Mouse (Mus musculus) heart, postnatal 14 days (tissue): Measurements from ENCODE around the gene Klhl41. TPM values are rescaled to one million over a fixed set of nuclear protein-coding genes. Genes with fewer than 3 reads are reported as not detected.

Experiments
- total RNA-seq, 2 experiments: library from RNA; stranded (reverse); gene quantifications; 2 replicates each; pipeline ENCODE4 v1.2.3; 2021

The Klhl41 gene
- total RNA-seq, 2 experiments from 2014 or later: 60.5 to 62.0 TPM

Other genes with a start within 250 kb of the Klhl41 start
- gene Lrp2, start 84.1 kb upstream of the Klhl41 start, total RNA-seq: 1 to 10 TPM; 1.4 to 1.8 TPM
- gene Bbs5, start 22.9 kb upstream of the Klhl41 start, total RNA-seq: 1 to 10 TPM; 4.3 to 5.0 TPM
- gene Fastkd1, start 43.4 kb downstream of the Klhl41 start, total RNA-seq: 10 to 100 TPM; 29.7 to 30.5 TPM
- gene Ppig, start 52.4 kb downstream of the Klhl41 start, total RNA-seq: 10 to 100 TPM; 44.0 to 44.9 TPM
- gene Ccdc173, start 119.5 kb downstream of the Klhl41 start, total RNA-seq: under 1 TPM; 0.29 to 0.66 TPM
- 10 to 100 TPM; 20.7 to 25.0 TPM for gene Phospho2, start 119.5 kb downstream of the Klhl41 start, total RNA-seq
- 10 to 100 TPM; 41.1 to 42.8 TPM for gene Klhl23, start 151.8 kb downstream of the Klhl41 start, total RNA-seq
- 10 to 100 TPM; 69.4 to 74.7 TPM for gene Ssb, start 191.4 kb downstream of the Klhl41 start, total RNA-seq
- 10 to 100 TPM; 19.1 to 20.2 TPM for gene Mettl5, start 215.5 kb downstream of the Klhl41 start, total RNA-seq
- 100 to 1,000 TPM; 110 to 118 TPM for gene Ubr3, start 227.1 kb downstream of the Klhl41 start, total RNA-seq